Mouse (Mus musculus) embryo, embryonic 11.5 days (tissue): ENCODE measurements around the gene Gm27235.
"Not testable (repeated sequence)": the region's sequence is repeated elsewhere in the genome, so short reads cannot be mapped to it uniquely, and the experiment has no call there.

Experiments used
- DNase-seq: peaks from one replicate; pipeline ENCODE4 v3.0.0-alpha.2; 2012; ENCODE audit warnings: low read depth, low spot score

Gm27235 gene

GRCm38 (mm10) chr9:35790001-35790400 is at the start of gene Gm27235, which contains the start of gene D730048I06Rik:
Gm27235 (minus strand) TSS chr9:35790101.
D730048I06Rik (minus strand) TSS chr9:35790112.
- no peak for DNase-seq

- DNase-seq, result not testable (repeated sequence)
Measured at GRCm38 (mm10) chr9:35817881-35818280, 28.0 kb upstream of the Gm27235 start.

- DNase-seq, result no peak
Measured at GRCm38 (mm10) chr9:35798146-35798545, 8.2 kb upstream of the Gm27235 start.

- no peak for DNase-seq
Measured at GRCm38 (mm10) chr9:35778009-35778408, 11.9 kb downstream of the Gm27235 start, which contains the start of gene Gm17727. Gm17727 (minus strand) TSS chr9:35778109.

GRCm38 (mm10) chr9:35756843-35757242 is 33.1 kb downstream of the Gm27235 start:
- DNase-seq, result no peak

- DNase-seq, result no peak
Measured at GRCm38 (mm10) chr9:35740749-35741148, 49.2 kb downstream of the Gm27235 start, which contains the start of gene Gm17677. Gm17677 (plus strand) TSS chr9:35741049.
